Mouse (Mus musculus) forebrain, embryonic 16.5 days (tissue): ENCODE data around the gene Tbcb. TPM values are rescaled to one million over a fixed set of nuclear protein-coding genes. Genes with fewer than 3 reads are reported as not detected.
A peak's percentile ranks its signal among the peaks of the same experiment; 100 is the strongest.

ENCODE experiments used
- ATAC-seq: fragments of 200-750 bp; cut with Nextera tagmentation; 2 replicates; pipeline ENCODE4 v1.8.0; 2017; ENCODE audit warnings: mild to moderate bottlenecking, moderate library complexity
- H3K27ac ChIP-seq: fragments of 300-500 bp; sonication (generic); 2 replicates; pipeline ENCODE4 v1.5.1; 2014; ENCODE audit warnings: low read length, control low read depth
- H3K27me3 ChIP-seq: fragments of 300-500 bp; sonication (generic); replicated peaks from 2 replicates; pipeline ENCODE4 v1.6.1; 2014; ENCODE audit warnings: low read length; ENCODE audit not compliant: control insufficient read depth, insufficient read depth
- H3K36me3 ChIP-seq: fragments of 300-500 bp; sonication (generic); 2 replicates; pipeline ENCODE4 v1.6.1; 2014; ENCODE audit not compliant: control insufficient read depth, insufficient read depth
- H3K4me1 ChIP-seq: fragments of 300-500 bp; sonication (generic); replicated peaks from 2 replicates; pipeline ENCODE4 v1.6.1; 2014; ENCODE audit warnings: low read length; ENCODE audit not compliant: control insufficient read depth, insufficient read depth
- H3K4me2 ChIP-seq: fragments of 300-500 bp; sonication (generic); 2 replicates; pipeline ENCODE4 v1.6.1; 2014; ENCODE audit warnings: mild to moderate bottlenecking, low read length, control low read depth
- H3K4me3 ChIP-seq: fragments of 300-500 bp; sonication (generic); replicated peaks from 2 replicates; pipeline ENCODE4 v1.5.1; 2014; ENCODE audit warnings: mild to moderate bottlenecking, low read length, control low read depth
- H3K9ac ChIP-seq: fragments of 300-500 bp; sonication (generic); replicated peaks from 2 replicates; pipeline ENCODE4 v1.6.1; 2014; ENCODE audit warnings: low read depth, low read length, control low read depth
- H3K9me3 ChIP-seq: fragments of 300-500 bp; sonication (generic); 2 replicates; pipeline ENCODE4 v1.6.1; 2016; ENCODE audit warnings: low read length; ENCODE audit not compliant: control insufficient read depth
- WGBS: fragments of 180-500 bp; shearing (Covaris S2); extraction: QIAGEN DNeasy Blood & Tissue Kit; methylation state at CpG from one replicate; pipeline ENCODE4 v1.1.7; 2014; 5-methylcytosine and 5-hydroxymethylcytosine counted together
- polyA plus RNA-seq: library from polyadenylated mRNA; unstranded; fragments of >200 nt; fragmentation: Nextera tagmentation; extraction: Ambion mirVana; gene quantifications from 2 replicates; pipeline ENCODE4 v1.2.1, GENCODE M21; 2015

Gene Tbcb
- polyA plus RNA-seq, 1 experiment from 2014 or later: 393 TPM

GRCm38 (mm10) chr7:30232631-30233148 lies 618 bp upstream of the Tbcb start:
- ATAC-seq: no peak
- peak overlapping the region; percentile 55 for H3K4me3 ChIP-seq
- peak overlapping the region; percentile 60 for H3K4me2 ChIP-seq
- no peaks in the 10 kb centered on the region for H3K9me3 ChIP-seq
- peak overlapping the region; percentile 97 for H3K27ac ChIP-seq
- H3K27me3 ChIP-seq: no peaks in the 10 kb centered on the region
- peaks cover 20% of the 10 kb centered on the region for H3K4me1 ChIP-seq
- WGBS: 3% methylated on average over 24 of the region's 24 CpGs
- peak overlapping the region; percentile 66 for H3K9ac ChIP-seq
- no peaks in the 10 kb centered on the region; the same call in 1 of the 2 replicates for H3K36me3 ChIP-seq

- no peaks in the 10 kb centered on the region for H3K9me3 ChIP-seq
- 1% methylated on average over 16 of the region's 16 CpGs for WGBS
- peaks cover 20% of the 10 kb centered on the region for H3K4me1 ChIP-seq
- H3K4me3 ChIP-seq: peak overlapping the region; percentile 55
- peak overlapping the region; percentile 79 for H3K4me2 ChIP-seq
- no peaks in the 10 kb centered on the region for H3K27me3 ChIP-seq
- H3K36me3 ChIP-seq: peaks cover 7% of the 10 kb centered on the region; the same call in 1 of the 2 replicates
- H3K9ac ChIP-seq: peak overlapping the region; percentile 59
- ATAC-seq: no peak; the same call in 1 of the 2 replicates
- H3K27ac ChIP-seq: peak overlapping the region; percentile 97
Measured at GRCm38 (mm10) chr7:30231328-30231668, 774 bp downstream of the Tbcb start.

- 89% methylated on average over 12 of the region's 12 CpGs for WGBS
- H3K36me3 ChIP-seq: peaks cover 24% of the 10 kb centered on the region
- H3K4me2 ChIP-seq: no peak overlapping the region
Measured at GRCm38 (mm10) chr7:30224206-30224605, 7.9 kb downstream of the Tbcb start.

GRCm38 (mm10) chr7:30222205-30222604 lies 9.9 kb downstream of the Tbcb start:
- H3K36me3 ChIP-seq: peaks cover 24% of the 10 kb centered on the region
- peaks cover 8% of the 10 kb centered on the region for H3K4me1 ChIP-seq
- H3K27ac ChIP-seq: no peak overlapping the region
- 95% methylated on average over 5 of the region's 5 CpGs for WGBS
- no peaks in the 10 kb centered on the region; the same call in 1 of the 2 replicates for H3K9me3 ChIP-seq
- H3K4me3 ChIP-seq: no peak overlapping the region
- H3K4me2 ChIP-seq: no peak overlapping the region
- H3K27me3 ChIP-seq: no peaks in the 10 kb centered on the region
- H3K9ac ChIP-seq: no peak overlapping the region
- no peak for ATAC-seq

More at GRCm38 (mm10) chr7:30224206-30224605, 7.9 kb downstream of the Tbcb start:
- Histone ChIP-seq H3K9me3 (no peaks in the 10 kb centered on the region; the same call in 1 of the 2 replicates), H3K27ac (no peak overlapping the region), H3K4me1 (peaks cover 5% of the 10 kb centered on the region), H3K9ac (no peak overlapping the region), H3K27me3 (no peaks in the 10 kb centered on the region), H3K4me3 (no peak overlapping the region)
- ATAC-seq: no peak

GRCm38 (mm10) chr7:30221433-30221832 lies 10.6 kb downstream of the Tbcb start:
- peaks cover 19% of the 10 kb centered on the region for H3K36me3 ChIP-seq

GRCm38 (mm10) chr7:30220008-30220356 lies 12.1 kb downstream of the Tbcb start:
- WGBS: 13% methylated on average over 11 of the region's 11 CpGs
- peak overlapping the region; percentile 12 for H3K9ac ChIP-seq
- ATAC-seq: no peak
- H3K4me1 ChIP-seq: peaks cover 8% of the 10 kb centered on the region
- no peak overlapping the region for H3K27ac ChIP-seq
- peaks cover 11% of the 10 kb centered on the region for H3K36me3 ChIP-seq
- peak overlapping the region; percentile 54 for H3K4me2 ChIP-seq
- H3K9me3 ChIP-seq: no peaks in the 10 kb centered on the region; the same call in 1 of the 2 replicates
- H3K4me3 ChIP-seq: peak overlapping the region; percentile 43
- no peaks in the 10 kb centered on the region for H3K27me3 ChIP-seq

More at GRCm38 (mm10) chr7:30221433-30221832, 10.6 kb downstream of the Tbcb start:
- Histone ChIP-seq H3K4me3 (no peak overlapping the region), H3K9ac (no peak overlapping the region), H3K27ac (no peak overlapping the region), H3K4me1 (peaks cover 8% of the 10 kb centered on the region), H3K9me3 (no peaks in the 10 kb centered on the region; the same call in 1 of the 2 replicates), H3K27me3 (no peaks in the 10 kb centered on the region), H3K4me2 (no peak overlapping the region)
- ATAC-seq: no peak
- 77% methylated on average over 3 of the region's 3 CpGs for WGBS

- ATAC-seq: peak; percentile 62
- no peaks in the 10 kb centered on the region for H3K27me3 ChIP-seq
- H3K4me1 ChIP-seq: peaks cover 8% of the 10 kb centered on the region
- peak overlapping the region; percentile 43 for H3K4me3 ChIP-seq
- H3K9ac ChIP-seq: peak overlapping the region; percentile 55
- peaks cover 10% of the 10 kb centered on the region for H3K36me3 ChIP-seq
- H3K27ac ChIP-seq: peak overlapping the region; percentile 18; the same call in 1 of the 2 replicates
- H3K9me3 ChIP-seq: no peaks in the 10 kb centered on the region; the same call in 1 of the 2 replicates
- WGBS: 2% methylated on average over 16 of the region's 16 CpGs
- H3K4me2 ChIP-seq: peak overlapping the region; percentile 54
Measured at GRCm38 (mm10) chr7:30219293-30220007, 12.6 kb downstream of the Tbcb start.

GRCm38 (mm10) chr7:30217277-30217676 lies 14.8 kb downstream of the Tbcb start:
- 0 out of 2 replicates have a peak, but pooled peaks have one; percentile 26 for ATAC-seq
- H3K27ac ChIP-seq: no peak overlapping the region
- H3K27me3 ChIP-seq: no peaks in the 10 kb centered on the region
- peaks cover 8% of the 10 kb centered on the region for H3K4me1 ChIP-seq
- no peak overlapping the region for H3K9ac ChIP-seq
- no peaks in the 10 kb centered on the region for H3K9me3 ChIP-seq
- no peak overlapping the region for H3K4me3 ChIP-seq
- H3K36me3 ChIP-seq: no peaks in the 10 kb centered on the region
- 78% methylated on average over 2 of the region's 2 CpGs for WGBS
- H3K4me2 ChIP-seq: no peak overlapping the region

GRCm38 (mm10) chr7:30216723-30217151 lies 15.3 kb downstream of the Tbcb start:
- Histone ChIP-seq H3K9me3 (no peaks in the 10 kb centered on the region), H3K36me3 (no peaks in the 10 kb centered on the region), H3K27me3 (no peaks in the 10 kb centered on the region), H3K4me2 (peak overlapping the region; percentile 42), H3K27ac (peak overlapping the region; percentile 4; the same call in 1 of the 2 replicates), H3K4me3 (peak overlapping the region; percentile 23), H3K4me1 (peaks cover 8% of the 10 kb centered on the region), H3K9ac (peak overlapping the region; percentile 30; the same call in 1 of the 2 replicates)
- peak; percentile 81 for ATAC-seq
- under 1% methylated on average over 15 of the region's 16 CpGs for WGBS
